Mouse (Mus musculus) c-Kit-negative CD71-positive TER-119-positive erythroid progenitor cells, embryonic 14.5 days (primary cell): ENCODE measurements around the gene Gm17067.
"Not testable (repeated sequence)": the region's sequence is repeated elsewhere in the genome, so short reads cannot be mapped to it uniquely, and the experiment has no call there.

ENCODE experiments used
- DNase-seq: peaks from one replicate; pipeline ENCODE4 v3.0.0-alpha.2; 2013; ENCODE audit warnings: low read depth, low spot score

Gene Gm17067

DNA sequence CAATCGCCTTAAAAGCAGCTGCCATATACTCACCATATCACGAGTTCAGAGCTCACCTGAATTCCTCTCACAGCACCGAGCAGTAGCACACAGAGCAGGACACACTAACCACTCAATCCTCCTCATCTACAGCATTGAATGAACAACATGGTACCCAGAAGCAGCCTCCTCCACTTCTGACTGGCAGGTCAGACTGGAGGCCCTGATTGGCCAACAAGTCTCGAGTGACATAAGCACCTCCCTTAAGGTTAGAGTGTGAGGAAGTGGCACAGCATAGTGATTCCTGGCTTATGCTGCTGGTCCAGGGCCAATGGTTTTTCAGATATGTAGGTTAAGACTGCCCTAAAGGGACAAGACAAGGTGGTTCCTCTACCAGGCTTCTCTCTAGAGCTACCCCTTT is at the start of gene Gm17067:
Gene Gm17067, minus strand, starts transcription at position 101 of the 400 bp plus-strand sequence.
- not testable (repeated sequence) for DNase-seq

GRCm38 (mm10) chr7:42749836-42750235 is 23.0 kb upstream of the Gm17067 start:
- DNase-seq, result no peak

DNA sequence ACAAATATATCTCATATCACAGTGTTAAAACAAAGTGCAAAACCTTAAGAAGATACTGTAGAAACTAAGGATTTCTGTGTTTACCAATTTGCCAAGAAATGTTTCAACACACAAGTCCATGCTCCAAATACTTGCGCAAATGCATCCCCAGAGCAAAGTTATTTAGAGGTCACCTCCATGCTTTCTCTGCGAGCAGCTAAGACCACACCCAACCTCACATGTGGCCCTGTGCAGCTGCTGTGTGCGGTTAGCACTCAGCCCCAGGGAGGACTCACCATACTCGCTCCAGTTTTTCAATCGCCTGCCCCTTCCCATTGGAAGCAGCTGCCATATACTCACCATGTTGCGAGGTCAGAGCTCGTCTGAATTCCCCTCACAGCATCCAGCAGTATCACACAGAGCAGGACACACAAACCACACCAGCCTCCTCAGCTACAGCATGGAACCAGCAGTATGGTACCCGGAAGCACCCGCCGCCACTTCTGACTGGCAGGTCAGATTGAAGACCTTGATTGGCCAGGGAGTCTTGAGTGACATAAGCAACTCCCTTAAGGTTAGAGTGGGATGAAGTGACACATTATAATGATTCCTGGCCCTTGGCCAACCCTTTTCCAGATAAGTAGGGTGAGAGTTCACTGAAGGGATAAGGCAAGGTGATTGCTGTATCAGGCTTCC is 11.9 kb upstream of the Gm17067 start:
- DNase-seq, result no peak

DNA sequence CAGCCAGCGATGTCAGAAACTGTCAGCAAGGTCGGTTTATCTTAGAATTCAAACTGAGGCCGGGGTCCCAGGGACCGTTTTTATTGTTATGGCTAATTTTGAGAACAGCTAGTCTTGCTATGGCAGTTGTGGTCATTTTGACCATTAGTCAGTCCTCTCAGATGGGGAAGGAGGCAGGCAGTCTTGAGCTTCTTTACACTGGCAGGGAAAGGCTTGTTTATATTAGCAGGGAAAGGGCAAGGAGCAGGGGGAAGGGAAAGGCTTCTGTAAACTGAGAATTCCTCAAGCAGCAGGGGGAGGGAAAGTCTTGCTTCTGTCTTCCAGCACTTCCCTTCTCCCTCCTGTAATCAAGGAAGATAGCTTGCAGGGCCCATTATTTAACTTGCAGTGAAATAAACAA is 33.6 kb downstream of the Gm17067 start:
- DNase-seq, result not testable (repeated sequence)

DNA sequence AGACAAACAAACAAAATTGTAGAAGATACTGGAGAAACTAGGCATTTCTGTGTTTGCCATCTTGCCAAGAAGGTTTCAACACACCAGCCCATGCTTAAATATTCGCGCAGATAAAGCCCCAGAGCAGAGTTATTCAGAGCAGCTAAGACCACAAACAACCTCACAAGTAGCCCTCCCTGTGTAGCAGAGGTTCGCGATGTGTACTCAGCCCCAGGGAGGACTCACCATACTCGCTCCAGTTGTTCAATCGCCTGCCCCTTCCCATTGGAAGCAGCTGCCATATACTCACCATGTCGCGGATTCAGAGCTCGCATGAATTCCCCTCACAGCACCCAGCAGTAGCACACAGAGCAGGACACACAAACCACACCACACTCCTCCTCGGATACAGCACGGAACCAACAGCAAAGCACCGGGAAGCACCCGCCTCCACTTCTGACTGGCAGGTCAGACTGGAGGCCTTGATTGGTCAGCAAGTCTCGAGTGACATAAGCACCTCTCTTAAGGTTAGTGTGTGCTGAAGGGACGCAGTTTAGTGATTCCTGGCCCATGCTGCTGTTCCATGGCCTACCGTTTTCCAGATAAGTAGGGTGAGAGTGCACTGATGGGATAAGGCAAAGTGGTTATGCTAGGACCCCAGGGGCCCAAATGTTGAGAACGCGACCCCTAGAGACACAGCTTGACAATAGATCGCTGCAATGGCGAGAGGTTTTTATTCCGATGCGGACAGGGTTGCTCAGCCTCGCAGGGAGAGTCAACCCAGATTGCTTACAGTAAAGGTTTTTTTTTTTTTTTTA is 34.3 kb downstream of the Gm17067 start, which contains the start of gene Zfp975:
Gene Zfp975, minus strand, starts transcription at position 381 of the 797 bp plus-strand sequence.
- DNase-seq, result peak; percentile 15

DNA sequence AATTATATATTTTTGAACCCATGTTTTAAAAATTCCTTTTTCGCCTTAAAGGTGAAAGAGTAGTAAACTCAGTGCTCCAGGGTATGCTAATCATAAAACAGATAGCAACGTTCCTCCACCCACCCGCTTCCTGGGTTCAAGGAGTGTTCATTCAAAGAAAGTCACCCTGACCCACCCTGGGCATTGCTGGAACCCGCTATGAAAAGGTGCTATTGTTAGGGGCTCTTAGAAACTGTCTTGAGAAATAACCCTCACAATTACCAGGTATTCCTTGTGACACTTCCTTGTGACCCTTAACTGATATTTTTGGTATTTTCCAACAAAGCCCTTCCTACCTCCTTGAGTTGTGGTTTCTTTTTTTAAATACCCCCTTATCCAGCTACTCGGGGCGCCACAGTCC is 46.7 kb downstream of the Gm17067 start:
- not testable (repeated sequence) for DNase-seq

DNA sequence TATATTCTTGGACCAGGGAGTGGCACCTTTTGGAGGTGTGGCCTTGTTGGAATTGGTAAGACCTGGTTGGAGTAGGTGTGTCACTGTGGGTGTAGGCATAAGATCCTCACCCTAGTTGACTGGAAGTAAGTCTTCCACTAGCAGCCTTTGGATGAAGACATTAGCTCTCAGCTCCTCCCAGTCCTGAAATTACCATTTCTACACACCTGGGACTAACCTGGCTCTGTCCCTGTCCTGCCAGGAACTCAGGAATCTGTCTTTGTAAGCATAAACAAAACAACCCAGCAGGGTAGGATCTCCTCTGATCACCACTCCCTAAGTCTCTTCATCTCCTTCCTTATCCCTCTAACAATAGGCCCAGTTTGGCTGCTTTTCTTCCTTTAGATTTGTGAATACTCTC is 47.2 kb downstream of the Gm17067 start:
- not testable (repeated sequence) for DNase-seq

GRCm38 (mm10) chr7:42660140-42660539 is 66.7 kb downstream of the Gm17067 start:
- DNase-seq, result not testable (repeated sequence)
